Mouse (Mus musculus) kidney, adult 2 months (tissue): ENCODE results near the gene Ypel1. TPM values are rescaled to one million over a fixed set of nuclear protein-coding genes. Genes with fewer than 3 reads are reported as not detected.

Source experiments
- DNase-seq: peaks from one replicate; pipeline ENCODE4 v3.0.0; 2021
- H3K27ac ChIP-seq: fragments of 200-500 bp; 2 replicates; pipeline ENCODE4 v1.5.1; 2012; ENCODE audit warnings: low read depth, low read length, control low read depth, inconsistent platforms; ENCODE audit not compliant: insufficient read depth
- H3K27me3 ChIP-seq: fragments of 200-500 bp; replicated peaks from 2 replicates; pipeline ENCODE4 v1.6.1; 2012; ENCODE audit warnings: mild to moderate bottlenecking, moderate library complexity, low read length, inconsistent platforms; ENCODE audit not compliant: control insufficient read depth, insufficient read depth
- H3K36me3 ChIP-seq: fragments of 200-500 bp; 2 replicates; pipeline ENCODE4 v1.6.1; 2012; ENCODE audit warnings: mild to moderate bottlenecking, moderate library complexity, low read length, inconsistent platforms; ENCODE audit not compliant: control insufficient read depth, insufficient read depth
- H3K4me1 ChIP-seq: fragments of 200-500 bp; 2 replicates; pipeline ENCODE4 v1.6.1; 2011; ENCODE audit warnings: low read length; ENCODE audit not compliant: control insufficient read depth, insufficient read depth
- H3K4me3 ChIP-seq: fragments of 200-500 bp; 2 replicates; pipeline ENCODE4 v1.5.1; 2011; ENCODE audit warnings: mild to moderate bottlenecking, low read depth, low read length, control low read depth; ENCODE audit not compliant: insufficient read depth
- CTCF ChIP-seq: fragments of 200-500 bp; conservative IDR thresholded peaks from 2 replicates; pipeline ENCODE4 v1.5.1; 2011; ENCODE audit warnings: low read depth, mild to moderate bottlenecking, control low read depth, low read length, moderate library complexity, mixed read lengths; ENCODE audit not compliant: insufficient read depth, insufficient read length
- POLR2A ChIP-seq: fragments of 200-500 bp; IDR thresholded peaks from one replicate; pipeline ENCODE4 v1.6.1; 2011; ENCODE audit warnings: low read depth, low read length, control low read depth
- WGBS: fragments of 180-500 bp; shearing (Covaris S2); methylation state at CpG from one replicate; pipeline ENCODE4 v1.1.7; 2018; 5-methylcytosine and 5-hydroxymethylcytosine counted together
- polyA plus RNA-seq: library from polyadenylated mRNA; depleted of rRNA; stranded (reverse); fragments of >200 nt; gene quantifications from 2 replicates; pipeline ENCODE4 v1.2.3, GENCODE M21; 2012

The Ypel1 gene
- polyA plus RNA-seq, 1 experiment, result 1.6 TPM

GRCm38 (mm10) chr16:17045287-17045686 lies 24.2 kb upstream of the Ypel1 start:
- no peak overlapping the region for H3K4me3 ChIP-seq
- H3K27me3 ChIP-seq, result no peaks in the 10 kb centered on the region
- no peak for TF ChIP-seq CTCF
- TF ChIP-seq POLR2A, result no peak
- H3K36me3 ChIP-seq, result no peaks in the 10 kb centered on the region; the same call in none of the 2 replicates
- no peak overlapping the region for H3K27ac ChIP-seq
- DNase-seq, result no peak
- WGBS, result 66% methylated on average over 3 of the region's 3 CpGs
- no peaks in the 10 kb centered on the region for H3K4me1 ChIP-seq

DNA sequence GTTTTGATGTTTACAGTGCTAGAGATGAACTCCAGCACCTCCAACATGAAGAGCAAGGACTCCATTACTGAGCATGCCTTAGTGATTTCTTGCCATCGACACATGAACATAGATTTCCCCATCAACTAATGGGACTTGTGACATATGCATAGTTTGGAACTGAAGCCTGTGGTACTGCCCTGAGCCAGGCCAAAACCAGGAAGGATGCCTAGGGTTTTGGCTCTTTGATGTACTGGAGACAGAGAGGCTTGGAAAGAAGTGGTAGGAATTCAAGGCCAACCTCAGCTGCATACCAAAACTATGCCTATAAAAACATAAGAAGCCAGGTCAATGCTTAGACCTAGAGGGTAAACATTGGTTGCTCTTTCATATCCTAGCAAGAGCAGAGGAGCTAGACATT lies 19.6 kb upstream of the Ypel1 start:
- no peaks in the 10 kb centered on the region for H3K27me3 ChIP-seq
- TF ChIP-seq CTCF (no peak), POLR2A (no peak)
- WGBS, result 100% methylated on average over 1 of the region's 1 CpGs

DNA sequence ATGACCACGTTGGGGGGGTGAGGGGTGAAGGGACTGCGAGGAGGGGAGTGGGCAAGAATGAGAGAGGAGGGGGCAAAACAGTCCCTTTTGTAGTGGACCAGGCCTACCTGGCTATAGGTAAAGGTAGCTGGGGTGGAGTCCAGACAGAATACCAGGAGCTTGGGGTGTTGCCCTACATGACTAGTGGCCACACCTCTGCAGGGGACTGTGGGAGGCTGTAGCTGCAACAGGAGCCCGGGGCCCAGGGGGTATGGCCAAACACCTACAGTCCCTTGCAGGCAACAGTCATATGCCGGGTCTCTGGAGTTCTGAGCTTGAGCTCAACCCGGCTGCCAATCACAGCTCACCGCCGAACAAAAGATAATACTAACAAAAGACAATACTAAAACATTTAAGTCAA lies 17.4 kb upstream of the Ypel1 start:
- no peaks in the 10 kb centered on the region for H3K27me3 ChIP-seq
- no peak for TF ChIP-seq CTCF
- no peak for TF ChIP-seq POLR2A
- H3K4me3 ChIP-seq, result no peak overlapping the region
- no peak overlapping the region for H3K27ac ChIP-seq
- no peak for DNase-seq
- H3K36me3 ChIP-seq, result no peaks in the 10 kb centered on the region
- H3K4me1 ChIP-seq, result no peaks in the 10 kb centered on the region
- WGBS, result 84% methylated on average over 7 of the region's 7 CpGs

More for the DNA sequence above, 19.6 kb upstream of the Ypel1 start:
- H3K36me3 ChIP-seq, result no peaks in the 10 kb centered on the region; the same call in 1 of the 2 replicates
- DNase-seq, result no peak
- no peaks in the 10 kb centered on the region for H3K4me1 ChIP-seq
- H3K4me3 ChIP-seq, result no peak overlapping the region
- no peak overlapping the region for H3K27ac ChIP-seq

DNA sequence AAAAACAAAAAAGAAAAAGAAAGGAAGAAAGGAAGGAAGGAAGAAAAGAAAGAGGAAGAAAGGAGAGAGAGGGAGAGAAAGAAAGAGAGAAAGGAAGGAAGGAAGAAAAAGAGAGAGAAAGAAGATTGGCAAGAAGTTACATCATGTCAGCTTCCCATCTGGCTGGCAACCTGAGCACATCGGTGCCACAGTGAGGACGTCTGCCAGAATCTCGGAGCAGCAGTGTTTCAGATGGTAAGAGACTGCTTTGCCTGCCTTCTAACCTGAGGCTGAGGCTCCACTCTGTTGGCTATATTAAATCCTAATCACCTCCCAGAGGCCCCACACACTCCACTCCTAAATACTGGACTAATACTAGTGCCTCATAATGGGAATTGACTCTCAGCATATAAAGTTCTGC lies 15.6 kb upstream of the Ypel1 start:
- H3K4me1 ChIP-seq, result no peaks in the 10 kb centered on the region
- no peaks in the 10 kb centered on the region for H3K36me3 ChIP-seq
- H3K27ac ChIP-seq, result no peak overlapping the region

GRCm38 (mm10) chr16:17055584-17055983 lies 13.9 kb upstream of the Ypel1 start:
- no peaks in the 10 kb centered on the region for H3K4me1 ChIP-seq
- no peaks in the 10 kb centered on the region for H3K27me3 ChIP-seq
- no peak for TF ChIP-seq POLR2A
- TF ChIP-seq CTCF, result no peak
- WGBS, result 77% methylated on average over 3 of the region's 3 CpGs
- H3K36me3 ChIP-seq, result no peaks in the 10 kb centered on the region
- H3K27ac ChIP-seq, result no peak overlapping the region
- H3K4me3 ChIP-seq, result no peak overlapping the region
- no peak for DNase-seq

More for the DNA sequence above, 15.6 kb upstream of the Ypel1 start:
- H3K27me3 ChIP-seq, result no peaks in the 10 kb centered on the region
- WGBS, result 63% methylated on average over 3 of the region's 3 CpGs
- TF ChIP-seq CTCF, result no peak
- no peak overlapping the region for H3K4me3 ChIP-seq
- DNase-seq, result no peak

DNA sequence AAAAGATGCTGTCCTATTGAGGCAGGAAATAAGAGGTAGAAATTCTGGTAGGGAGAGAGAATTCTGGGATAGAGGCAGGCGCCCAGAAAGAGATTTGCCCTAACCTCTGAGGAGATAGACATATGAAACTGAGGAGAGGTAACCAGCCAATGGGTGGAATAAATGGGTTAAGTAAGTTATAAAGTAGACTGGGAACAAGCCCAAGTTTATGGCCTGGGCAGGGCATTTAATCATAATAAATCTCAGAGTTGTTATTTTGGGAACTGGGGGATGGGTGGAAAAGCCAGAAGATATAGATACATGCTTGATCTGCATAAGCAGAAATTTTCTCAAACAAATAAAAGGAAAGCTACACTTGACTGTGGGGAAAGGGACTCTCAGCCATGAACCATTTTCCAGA lies 7.2 kb upstream of the Ypel1 start:
- Histone ChIP-seq H3K36me3 (no peaks in the 10 kb centered on the region), H3K27me3 (no peaks in the 10 kb centered on the region), H3K27ac (no peak overlapping the region), H3K4me1 (no peaks in the 10 kb centered on the region), H3K4me3 (no peak overlapping the region)
- no peak for DNase-seq
- TF ChIP-seq POLR2A, result no peak
- no peak for TF ChIP-seq CTCF
- 60% methylated on average over 1 of the region's 1 CpGs for WGBS

DNA sequence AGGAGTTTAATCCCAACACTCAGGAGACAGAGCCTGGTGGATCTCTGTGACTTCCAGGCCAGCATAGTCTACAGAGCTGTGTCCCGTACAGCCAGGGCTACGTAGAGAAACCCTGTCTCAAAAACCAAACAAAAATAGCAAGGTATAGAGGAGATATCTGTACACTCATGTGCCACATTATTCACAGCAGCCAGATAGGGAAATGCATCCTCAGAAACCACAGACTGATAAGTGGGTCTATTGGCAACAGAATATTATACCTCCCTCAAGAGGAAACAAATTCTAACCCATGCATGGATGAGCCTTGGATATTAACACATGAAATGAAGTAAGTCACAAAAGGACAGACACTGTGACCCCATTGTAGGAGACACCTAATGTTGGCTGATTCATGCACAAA lies 1.9 kb upstream of the Ypel1 start:
- H3K27ac ChIP-seq, result no peak overlapping the region
- no peak for DNase-seq
- H3K4me1 ChIP-seq, result no peaks in the 10 kb centered on the region
- H3K27me3 ChIP-seq, result no peaks in the 10 kb centered on the region
- no peak overlapping the region for H3K4me3 ChIP-seq
- TF ChIP-seq POLR2A (no peak), CTCF (no peak)
- 95% methylated on average over 2 of the region's 2 CpGs for WGBS
- no peaks in the 10 kb centered on the region for H3K36me3 ChIP-seq

- 48% methylated on average over 6 of the region's 6 CpGs for WGBS
- Histone ChIP-seq H3K4me3 (no peak overlapping the region), H3K36me3 (no peaks in the 10 kb centered on the region), H3K27me3 (no peaks in the 10 kb centered on the region), H3K4me1 (no peaks in the 10 kb centered on the region), H3K27ac (no peak overlapping the region)
- TF ChIP-seq POLR2A (no peak), CTCF (no peak)
- no peak for DNase-seq
These were observed 1.2 kb downstream of the Ypel1 start for GRCm38 (mm10) chr16:17070716-17071115.
